Mouse (Mus musculus) granulocyte monocyte progenitor cell, adult 5-6 weeks (primary cell): ENCODE measurements around the gene Fam19a1. TPM values are rescaled to one million over a fixed set of nuclear protein-coding genes. Genes with fewer than 3 reads are reported as not detected.

Source experiments
- ATAC-seq: replicated peaks from 2 replicates; pipeline ENCODE4 v1.8.0; 2016; ENCODE audit warnings: mild to moderate bottlenecking, moderate TSS enrichment, inconsistent platforms; ENCODE audit not compliant: poor library complexity, severe bottlenecking
- total RNA-seq, 2 experiments: library from RNA; stranded (forward) in 1 of 2; stranded (reverse) in 1 of 2; fragments of 200-712, 200-1000 nt in 1 of 2; fragments of >200 nt in 1 of 2; fragmentation: Nextera tagmentation in 1 of 2; gene quantifications; 2 replicates each; pipeline ENCODE4 v1.2.3; 2014 to 2017

Fam19a1 gene
- total RNA-seq, 2 experiments from 2014 or later, result not detected

- ATAC-seq, result no peak
Observed at GRCm38 (mm10) chr6:96632243-96632642, 519.3 kb downstream of the Fam19a1 start.

DNA sequence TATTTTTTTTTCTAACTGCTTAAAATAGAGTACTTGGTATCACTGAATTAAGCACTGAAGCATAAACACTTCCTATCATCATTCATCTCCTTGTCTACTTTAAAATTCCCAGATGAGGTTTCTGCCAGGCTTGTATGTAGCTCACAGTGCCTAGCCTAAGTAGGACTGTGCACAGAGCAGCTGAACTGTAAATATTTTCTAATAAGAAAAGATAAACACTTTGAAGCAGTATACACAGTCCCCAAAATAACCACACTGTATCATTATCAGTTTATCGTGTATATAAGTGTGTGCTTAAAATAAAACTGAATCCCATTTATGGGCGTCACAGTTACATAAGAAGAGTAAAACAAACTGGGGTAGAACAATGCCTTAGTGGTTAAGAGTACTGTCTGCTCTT, 522.7 kb downstream of the Fam19a1 start:
- no peak for ATAC-seq

DNA sequence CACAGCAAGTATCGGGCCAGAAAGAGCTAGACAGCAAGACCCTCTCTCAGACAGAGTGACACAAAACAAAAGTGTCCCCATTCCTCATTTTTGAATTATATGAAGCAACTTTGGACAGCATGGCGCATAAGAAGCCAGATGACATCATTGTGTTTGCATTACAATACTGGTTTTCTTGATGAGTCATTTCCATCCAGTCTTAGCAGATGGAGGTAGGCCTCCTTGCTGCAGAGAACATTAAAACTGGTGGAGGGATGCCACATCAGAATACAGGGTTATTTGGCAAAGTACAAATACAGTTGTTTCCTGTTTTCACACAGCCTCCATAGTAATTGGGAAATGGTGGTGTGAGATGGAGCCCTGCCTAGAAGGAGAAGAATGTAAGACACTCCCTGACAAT, 535.8 kb downstream of the Fam19a1 start:
- no peak for ATAC-seq

DNA sequence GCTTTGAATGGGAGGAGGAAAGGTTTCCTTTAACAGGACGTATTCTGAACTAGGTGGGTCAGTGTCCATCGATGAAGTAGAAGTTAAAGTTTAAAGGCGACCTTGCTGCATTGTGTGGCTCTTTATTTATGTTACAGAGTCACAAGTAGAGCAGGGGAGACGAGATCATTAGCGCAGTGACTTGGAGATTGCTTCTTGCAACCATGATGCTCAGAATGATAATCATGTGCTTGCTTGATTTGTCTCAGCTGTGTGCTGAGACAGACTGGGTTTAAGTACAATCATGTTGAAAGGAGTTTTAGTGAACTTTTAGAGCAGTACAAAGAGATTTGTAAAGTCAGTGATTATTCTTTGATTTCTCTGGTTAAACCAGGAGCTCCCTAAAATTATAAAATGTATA, 536.3 kb downstream of the Fam19a1 start:
- ATAC-seq, result no peak

- ATAC-seq, result no peak
Observed at GRCm38 (mm10) chr6:96666311-96666710, 553.4 kb downstream of the Fam19a1 start.

DNA sequence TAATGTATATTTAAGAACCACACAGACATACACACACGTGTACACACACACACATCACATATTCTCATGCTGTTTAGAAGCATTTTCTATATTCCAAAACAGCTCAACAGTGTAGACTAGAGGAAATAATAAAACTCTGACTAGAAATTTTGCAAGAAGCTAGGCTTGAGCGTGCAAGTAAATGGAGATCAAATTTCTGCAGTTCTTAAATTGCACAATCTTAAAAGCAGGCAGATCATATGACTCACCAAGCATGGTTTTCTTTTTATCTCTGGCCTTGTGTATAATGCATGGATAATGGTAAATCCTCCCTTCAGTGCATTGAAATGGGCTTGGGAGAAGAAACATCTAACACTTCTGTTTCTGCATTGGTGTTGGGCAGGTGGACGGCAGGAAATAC, 564.9 kb downstream of the Fam19a1 start:
- no peak for ATAC-seq

Other genes starting within 250 kb of the Fam19a1 start
- not detected in 2 replicates for gene 1700123L14Rik, start 53.1 kb downstream of the Fam19a1 start, total RNA-seq (2014; fragmentation: Nextera tagmentation)
- gene 1700123L14Rik, start 53.1 kb downstream of the Fam19a1 start, total RNA-seq (2017), result not detected in 2 replicates